Mouse (Mus musculus) right cerebral cortex, postnatal 4 days (tissue): ENCODE results near the gene Tspan15.

Experiments
- DNase-seq: peaks from one replicate; pipeline ENCODE4 v3.0.0-alpha.2; 2022

The Tspan15 gene

DNA sequence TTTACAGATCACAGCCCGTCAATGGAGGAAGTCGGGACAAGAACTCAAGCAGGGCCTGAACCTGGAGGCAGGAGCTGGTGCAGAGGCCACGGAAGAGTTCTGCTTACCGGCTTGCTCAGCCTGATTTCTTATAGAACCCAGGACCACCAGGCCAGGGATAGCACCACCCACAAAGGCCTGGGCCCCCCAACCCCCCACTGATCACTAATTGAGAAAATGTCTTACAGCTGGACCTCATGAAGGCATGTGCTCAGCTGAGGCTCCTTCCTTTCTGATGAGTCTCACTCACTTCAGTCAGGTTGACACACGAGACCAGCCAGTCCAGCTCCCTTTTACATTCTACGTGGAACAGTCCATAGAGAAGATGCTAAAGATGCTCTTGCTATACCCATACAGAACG lies 5.2 kb downstream of the Tspan15 start:
- no peak for DNase-seq

- DNase-seq = no peak
These were observed 6.8 kb downstream of the Tspan15 start for GRCm38 (mm10) chr10:62224231-62224630.

- DNase-seq = no peak
These were observed 8.3 kb downstream of the Tspan15 start for GRCm38 (mm10) chr10:62222777-62223176.

DNA sequence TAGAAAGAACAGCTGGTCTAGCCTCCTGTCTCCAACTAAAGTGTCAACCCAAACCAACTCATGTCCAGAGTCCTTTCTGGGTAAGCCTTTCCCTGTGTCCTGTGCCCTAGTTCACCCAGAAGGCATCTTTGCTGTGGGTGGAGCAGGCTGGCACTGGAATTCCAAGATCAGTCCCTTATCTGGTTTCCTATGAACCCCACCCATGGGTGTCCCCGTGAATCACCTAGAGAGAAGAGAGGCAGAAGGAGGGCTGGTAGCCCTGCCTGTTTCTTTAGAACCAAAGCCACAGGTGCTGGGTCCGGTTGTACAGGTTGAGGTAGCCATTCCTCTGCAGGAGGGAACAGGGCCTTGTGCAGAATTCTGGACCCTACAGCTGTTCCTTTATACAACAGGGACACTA lies 9.4 kb downstream of the Tspan15 start:
- DNase-seq = no peak

GRCm38 (mm10) chr10:62220732-62221514 lies 10.1 kb downstream of the Tspan15 start:
- no peak for DNase-seq

DNA sequence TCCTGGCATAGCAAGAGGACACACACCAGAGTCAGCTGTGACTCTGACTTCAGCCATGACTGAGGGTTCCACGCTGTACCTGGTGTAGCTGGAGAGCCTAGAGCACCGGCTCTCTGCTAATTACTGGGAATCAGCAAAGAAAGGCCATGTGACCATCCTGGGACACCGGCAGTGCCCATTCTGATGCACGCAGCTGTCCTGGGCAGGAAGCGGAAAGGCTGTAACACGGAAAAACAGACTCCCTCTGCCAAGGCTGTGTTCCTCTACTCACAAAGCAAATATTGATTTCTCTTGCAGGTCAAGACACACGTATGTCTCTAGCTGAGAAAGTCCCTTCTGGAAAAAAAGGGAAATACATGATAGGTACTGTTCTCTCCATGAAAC lies 12.3 kb downstream of the Tspan15 start:
- DNase-seq = no peak

- DNase-seq = no peak
These were observed 12.8 kb downstream of the Tspan15 start for GRCm38 (mm10) chr10:62218044-62218788.

DNA sequence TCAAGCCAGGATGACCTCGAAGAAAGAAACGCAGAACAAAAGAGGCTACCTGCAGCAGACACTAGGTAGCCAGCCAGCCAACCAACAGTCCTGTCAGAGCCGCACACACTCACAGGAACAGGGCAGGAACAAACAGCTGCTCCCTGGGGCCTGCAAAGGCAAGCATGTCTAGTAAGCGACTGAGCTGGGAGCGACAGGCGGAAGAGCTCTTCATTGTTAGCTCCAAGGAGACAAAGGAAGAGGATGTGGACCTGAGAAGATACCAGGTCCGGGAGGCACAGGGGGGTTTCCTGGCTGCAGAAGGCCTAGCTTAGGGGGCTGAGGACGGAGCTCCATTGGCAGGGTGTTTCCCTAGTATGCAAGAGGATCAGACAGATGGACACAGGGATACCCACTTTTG lies 13.9 kb downstream of the Tspan15 start:
- no peak for DNase-seq

GRCm38 (mm10) chr10:62216595-62216994 lies 14.5 kb downstream of the Tspan15 start:
- no peak for DNase-seq

- no peak for DNase-seq
These were observed 15.4 kb downstream of the Tspan15 start for GRCm38 (mm10) chr10:62215633-62216032.

DNA sequence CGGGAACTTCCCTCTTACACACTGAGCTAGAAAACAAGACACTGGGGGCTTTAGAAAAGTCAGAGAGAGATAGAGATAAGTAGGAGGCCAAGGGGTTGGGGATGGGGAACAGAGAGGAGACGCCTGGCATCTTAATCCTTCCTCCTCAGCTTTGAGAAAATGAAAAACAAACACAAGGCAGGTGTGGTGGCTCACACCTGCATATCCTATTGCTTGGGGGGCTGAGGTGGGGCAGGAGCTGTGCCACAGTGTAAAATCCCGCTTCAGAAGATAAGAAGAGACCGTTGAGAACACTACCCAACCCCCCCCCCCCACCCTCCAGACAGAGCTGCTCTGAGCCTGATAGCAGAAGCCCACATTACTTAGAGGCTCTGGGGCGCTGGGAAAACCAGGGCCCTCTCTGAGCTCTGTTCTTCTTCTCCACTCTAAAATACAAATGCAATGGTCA lies 15.9 kb downstream of the Tspan15 start:
- DNase-seq = no peak

GRCm38 (mm10) chr10:62211310-62211709 lies 19.7 kb downstream of the Tspan15 start:
- no peak for DNase-seq

- DNase-seq = no peak
These were observed 22.7 kb downstream of the Tspan15 start for GRCm38 (mm10) chr10:62208241-62208896.

- DNase-seq = no peak
These were observed 28.5 kb downstream of the Tspan15 start for GRCm38 (mm10) chr10:62202574-62202973.

DNA sequence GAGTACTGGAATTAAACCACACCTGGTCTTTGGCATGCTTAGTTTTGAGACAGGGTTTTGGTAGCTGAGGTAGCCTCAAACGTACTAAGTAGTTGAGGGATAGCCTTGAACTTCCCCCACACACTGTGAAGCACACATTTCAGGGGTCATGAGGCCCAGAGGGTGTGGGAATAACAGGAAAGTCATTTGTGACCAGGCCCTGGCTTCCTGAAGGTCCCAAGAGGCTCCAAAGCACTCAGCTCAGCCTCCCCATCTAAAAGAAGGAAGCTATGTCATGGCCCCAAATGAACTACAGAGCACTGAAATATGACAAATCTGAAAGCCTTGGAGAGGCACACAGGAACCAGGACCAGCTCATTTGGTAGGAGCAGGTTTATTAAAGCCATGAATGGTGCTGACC lies 32.2 kb downstream of the Tspan15 start:
- DNase-seq = no peak

GRCm38 (mm10) chr10:62197403-62197802 lies 33.6 kb downstream of the Tspan15 start:
- DNase-seq = no peak

GRCm38 (mm10) chr10:62195376-62195775 lies 35.7 kb downstream of the Tspan15 start:
- DNase-seq = no peak

- no peak for DNase-seq
These were observed 36.1 kb downstream of the Tspan15 start for GRCm38 (mm10) chr10:62194946-62195345.

- no peak for DNase-seq
These were observed 36.6 kb downstream of the Tspan15 start for GRCm38 (mm10) chr10:62194461-62194860.

DNA sequence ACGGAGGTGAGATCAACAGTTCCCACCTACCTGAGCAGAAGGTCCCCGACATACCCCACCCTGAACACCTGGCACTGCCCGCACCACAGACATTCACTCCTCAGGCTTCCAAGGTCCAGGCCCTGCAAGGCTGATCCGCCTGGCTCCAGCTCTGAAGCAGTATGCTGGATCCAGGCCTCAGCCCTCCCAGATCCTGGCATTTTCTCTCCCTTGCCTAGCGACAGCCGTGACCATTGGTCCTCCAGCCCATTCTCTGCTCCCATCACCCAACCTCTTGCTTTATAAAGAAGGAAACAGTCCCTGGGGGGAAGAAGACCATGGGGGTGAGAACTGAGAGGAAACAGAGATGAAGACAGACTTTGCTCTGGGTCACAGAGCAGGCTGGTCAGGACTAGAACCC lies 37.0 kb downstream of the Tspan15 start:
- DNase-seq = no peak

DNA sequence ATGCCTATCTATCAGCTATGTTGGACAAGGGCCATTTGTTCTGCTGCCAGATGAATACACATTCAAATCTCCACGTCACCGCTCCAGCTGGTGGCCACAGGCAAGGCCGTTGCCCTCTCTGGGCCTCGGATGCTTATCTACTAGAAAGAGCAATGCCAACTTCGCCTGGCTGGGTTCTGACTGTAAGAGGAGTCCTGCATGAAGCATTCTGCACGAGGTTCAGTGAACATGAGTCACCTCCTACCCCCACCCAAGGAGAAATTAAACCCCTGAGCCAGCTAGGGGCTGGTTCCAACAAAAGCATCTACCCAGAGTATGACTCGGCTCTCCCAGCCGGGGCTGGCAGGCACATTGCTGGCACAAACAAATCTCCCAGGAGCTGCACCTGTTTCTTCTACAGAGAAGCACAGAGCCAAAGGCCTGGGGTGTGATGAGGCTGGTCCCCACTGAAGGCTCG lies 38.3 kb downstream of the Tspan15 start:
- no peak for DNase-seq

- DNase-seq = no peak
These were observed 40.2 kb downstream of the Tspan15 start for GRCm38 (mm10) chr10:62190821-62191220.

DNA sequence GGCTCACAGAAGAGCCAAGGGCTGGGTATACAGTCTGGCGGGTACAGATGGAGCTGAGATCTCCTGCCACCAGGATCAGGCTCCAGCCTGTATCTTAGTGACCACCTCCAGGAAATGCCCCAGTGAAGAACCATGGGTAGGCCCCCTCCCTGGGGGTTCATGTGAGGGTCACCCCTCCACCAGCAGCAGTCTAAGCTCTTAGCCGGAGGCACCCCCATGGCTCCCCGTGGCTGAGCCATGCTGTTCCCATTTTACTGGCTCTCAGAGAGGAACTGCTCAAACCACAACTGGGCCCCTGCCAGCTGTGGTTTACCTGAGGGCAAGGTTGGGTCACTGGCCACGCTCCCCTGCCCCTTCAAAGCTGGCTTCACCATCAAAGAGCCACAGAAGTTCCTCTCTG lies 41.1 kb downstream of the Tspan15 start:
- DNase-seq = no peak

DNA sequence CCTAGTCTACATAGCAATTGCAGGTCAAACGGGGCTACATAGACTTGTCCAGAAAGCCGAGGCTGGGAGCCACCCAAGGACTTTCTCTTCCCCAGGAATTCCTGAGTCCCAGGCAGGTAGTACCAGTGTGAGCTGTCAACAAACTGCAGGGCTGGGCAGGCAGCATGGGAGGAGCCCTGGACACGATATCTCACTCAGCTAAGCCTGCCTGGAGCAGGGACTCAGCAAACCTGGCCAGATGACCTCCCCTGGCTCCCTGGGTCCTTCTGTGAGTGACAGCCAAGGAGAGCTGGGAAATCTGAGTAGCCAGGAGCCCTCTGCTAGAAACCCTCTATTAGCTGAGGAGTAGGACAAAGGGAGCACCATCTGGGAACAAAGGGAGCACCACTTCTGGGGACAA lies 41.7 kb downstream of the Tspan15 start:
- no peak for DNase-seq
